Mouse (Mus musculus) kidney, postnatal 0 days (tissue): ENCODE data around the gene Ephb1. TPM values are rescaled to one million over a fixed set of nuclear protein-coding genes. Genes with fewer than 3 reads are reported as not detected.

Experiments
- ATAC-seq: fragments of 200-750 bp; cut with Nextera tagmentation; replicated peaks from 2 replicates; pipeline ENCODE4 v1.8.0; 2017; ENCODE audit warnings: low read depth, moderate number of reproducible peaks, moderate TSS enrichment, moderate library complexity; ENCODE audit not compliant: low FRiP score
- DNase-seq: peaks from one replicate; pipeline ENCODE4 v3.0.0-alpha.2; 2016; ENCODE audit warnings: low spot score
- H3K27ac ChIP-seq: fragments of 300-500 bp; sonication (generic); 2 replicates; pipeline ENCODE4 v1.5.1; 2014; ENCODE audit warnings: mild to moderate bottlenecking
- H3K27me3 ChIP-seq: fragments of 300-500 bp; sonication (generic); 2 replicates; pipeline ENCODE4 v1.6.1; 2014; ENCODE audit warnings: low read length, mixed read lengths; ENCODE audit not compliant: insufficient read depth
- H3K36me3 ChIP-seq: fragments of 300-500 bp; sonication (generic); 2 replicates; pipeline ENCODE4 v1.6.1; 2014; ENCODE audit warnings: low read length, mixed read lengths; ENCODE audit not compliant: insufficient read depth
- H3K4me1 ChIP-seq: fragments of 300-500 bp; sonication (generic); replicated peaks from 2 replicates; pipeline ENCODE4 v1.6.1; 2014; ENCODE audit warnings: antibody characterized with exemption, low read length, mixed read lengths; ENCODE audit not compliant: insufficient read depth
- H3K4me2 ChIP-seq: fragments of 300-500 bp; sonication (generic); 2 replicates; pipeline ENCODE4 v1.6.1; 2014; ENCODE audit warnings: mild to moderate bottlenecking, low read length, moderate library complexity, mixed read lengths
- H3K4me3 ChIP-seq: fragments of 300-500 bp; sonication (generic); replicated peaks from 2 replicates; pipeline ENCODE4 v1.5.1; 2014; ENCODE audit warnings: low read depth, low read length
- H3K9ac ChIP-seq: fragments of 300-500 bp; sonication (generic); 2 replicates; pipeline ENCODE4 v1.6.1; 2014; ENCODE audit warnings: low read depth, low read length
- H3K9me3 ChIP-seq: fragments of 300-500 bp; sonication (generic); replicated peaks from 2 replicates; pipeline ENCODE4 v1.6.1; 2016; ENCODE audit warnings: low read length, inconsistent platforms, mixed read lengths
- CTCF ChIP-seq: IDR thresholded peaks from 2 replicates; pipeline ENCODE4 v1.5.1; 2016; ENCODE audit warnings: antibody characterized with exemption, low read depth, mild to moderate bottlenecking, moderate library complexity
- WGBS: fragments of 180-500 bp; shearing (Covaris S2); extraction: QIAGEN DNeasy Blood & Tissue Kit; methylation state at CpG from one replicate; pipeline ENCODE4 v1.1.7; 2014; 5-methylcytosine and 5-hydroxymethylcytosine counted together
- polyA plus RNA-seq: library from polyadenylated mRNA; unstranded; fragments of >200 nt; fragmentation: Nextera tagmentation; extraction: Ambion mirVana; gene quantifications from 2 replicates; pipeline ENCODE4 v1.2.1, GENCODE M21; 2015

Ephb1 gene
- polyA plus RNA-seq, 1 experiment from 2014 or later, result 4.2 TPM

- H3K27me3 ChIP-seq, result no peaks in the 10 kb centered on the region
- H3K9ac ChIP-seq, result no peak overlapping the region
- no peaks in the 10 kb centered on the region for H3K9me3 ChIP-seq
- H3K27ac ChIP-seq, result no peak overlapping the region
- no peaks in the 10 kb centered on the region for H3K4me1 ChIP-seq
- no peak for TF ChIP-seq CTCF
- no peak for DNase-seq
- no peak overlapping the region for H3K4me2 ChIP-seq
- no peak overlapping the region for H3K4me3 ChIP-seq
- ATAC-seq, result no peak
- H3K36me3 ChIP-seq, result no peaks in the 10 kb centered on the region
- WGBS, result 75% methylated on average over 3 of the region's 3 CpGs
These were observed 63.3 kb downstream of the Ephb1 start for GRCm38 (mm10) chr9:102291230-102291629.

GRCm38 (mm10) chr9:102288356-102288755 is 66.1 kb downstream of the Ephb1 start:
- Histone ChIP-seq H3K4me2 (no peak overlapping the region), H3K27ac (no peak overlapping the region), H3K27me3 (no peaks in the 10 kb centered on the region), H3K9me3 (no peaks in the 10 kb centered on the region; the same call in 1 of the 2 replicates), H3K4me3 (no peak overlapping the region), H3K36me3 (no peaks in the 10 kb centered on the region), H3K4me1 (no peaks in the 10 kb centered on the region), H3K9ac (no peak overlapping the region)
- DNase-seq (no peak), ATAC-seq (no peak)
- WGBS, result 92% methylated on average over 3 of the region's 3 CpGs
- TF ChIP-seq CTCF, result no peak

GRCm38 (mm10) chr9:102275931-102276330 is 78.6 kb downstream of the Ephb1 start:
- no peak for TF ChIP-seq CTCF
- 80% methylated on average over 3 of the region's 3 CpGs for WGBS
- DNase-seq (no peak), ATAC-seq (no peak)
- H3K36me3 ChIP-seq, result no peaks in the 10 kb centered on the region
- H3K4me2 ChIP-seq, result no peak overlapping the region
- no peaks in the 10 kb centered on the region for H3K4me1 ChIP-seq
- no peak overlapping the region for H3K27ac ChIP-seq
- H3K4me3 ChIP-seq, result no peak overlapping the region
- no peaks in the 10 kb centered on the region for H3K27me3 ChIP-seq
- no peak overlapping the region for H3K9ac ChIP-seq
- H3K9me3 ChIP-seq, result no peaks in the 10 kb centered on the region

GRCm38 (mm10) chr9:102274016-102274415 is 80.5 kb downstream of the Ephb1 start:
- Histone ChIP-seq H3K27ac (no peak overlapping the region), H3K9ac (no peak overlapping the region), H3K4me1 (no peaks in the 10 kb centered on the region), H3K36me3 (no peaks in the 10 kb centered on the region), H3K27me3 (no peaks in the 10 kb centered on the region), H3K4me2 (no peak overlapping the region), H3K4me3 (no peak overlapping the region), H3K9me3 (no peaks in the 10 kb centered on the region)
- ATAC-seq, result no peak
- DNase-seq, result no peak
- TF ChIP-seq CTCF, result no peak
- 58% methylated on average over 8 of the region's 8 CpGs for WGBS

- Histone ChIP-seq H3K27ac (no peak overlapping the region), H3K4me3 (no peak overlapping the region), H3K4me2 (no peak overlapping the region), H3K9me3 (no peaks in the 10 kb centered on the region), H3K36me3 (no peaks in the 10 kb centered on the region), H3K9ac (no peak overlapping the region), H3K27me3 (no peaks in the 10 kb centered on the region), H3K4me1 (no peaks in the 10 kb centered on the region)
- DNase-seq, result no peak
- no peak for TF ChIP-seq CTCF
- ATAC-seq, result no peak
- WGBS, result 66% methylated on average over 6 of the region's 6 CpGs
These were observed 81.1 kb downstream of the Ephb1 start for GRCm38 (mm10) chr9:102273469-102273808.

DNA sequence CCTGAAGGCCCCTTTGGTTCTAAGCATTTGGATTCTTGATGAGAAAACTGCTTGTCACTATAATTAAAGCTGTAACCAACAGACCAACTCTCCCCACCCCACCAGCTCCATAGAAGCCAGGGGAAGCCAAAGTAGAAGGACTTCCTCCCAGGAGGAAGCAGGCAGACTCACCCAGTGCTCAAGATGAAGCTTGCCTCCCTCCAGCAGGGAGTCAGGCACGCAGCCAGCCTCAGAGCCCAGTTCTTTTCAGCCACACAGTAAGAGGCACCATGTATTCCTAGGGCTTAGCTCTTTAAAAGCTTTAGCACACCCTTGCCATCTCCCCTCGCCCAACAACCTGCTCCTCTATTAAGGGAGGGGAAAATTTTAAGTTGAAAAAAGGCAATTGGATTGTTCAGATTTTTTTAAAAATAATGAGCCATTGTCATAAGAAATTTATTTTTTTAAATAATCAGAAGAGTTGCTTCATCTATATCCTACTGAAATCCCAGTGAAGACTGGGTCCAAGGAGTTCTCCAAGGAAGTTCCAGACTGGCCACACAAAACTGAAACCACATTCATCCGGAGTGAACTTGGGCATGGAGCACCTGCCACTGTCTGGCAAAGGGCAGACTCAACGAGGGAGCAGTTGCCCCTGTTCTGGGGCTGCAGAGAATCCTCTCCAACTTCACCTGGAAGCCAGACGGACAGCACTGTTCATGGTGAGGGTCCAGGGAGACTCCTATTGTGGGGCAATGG is 81.6 kb downstream of the Ephb1 start:
- no peak for TF ChIP-seq CTCF
- H3K36me3 ChIP-seq, result no peaks in the 10 kb centered on the region
- no peaks in the 10 kb centered on the region for H3K27me3 ChIP-seq
- H3K9ac ChIP-seq, result no peak overlapping the region
- no peaks in the 10 kb centered on the region for H3K9me3 ChIP-seq
- no peak overlapping the region for H3K27ac ChIP-seq
- H3K4me2 ChIP-seq, result no peak overlapping the region
- no peaks in the 10 kb centered on the region for H3K4me1 ChIP-seq
- WGBS, result 76% methylated on average over 5 of the region's 5 CpGs
- ATAC-seq, result no peak
- DNase-seq, result no peak
- no peak overlapping the region for H3K4me3 ChIP-seq

- Histone ChIP-seq H3K27me3 (no peaks in the 10 kb centered on the region), H3K4me1 (no peaks in the 10 kb centered on the region), H3K9ac (no peak overlapping the region), H3K4me3 (no peak overlapping the region), H3K9me3 (no peaks in the 10 kb centered on the region), H3K27ac (no peak overlapping the region), H3K36me3 (no peaks in the 10 kb centered on the region), H3K4me2 (no peak overlapping the region)
- no peak for TF ChIP-seq CTCF
- ATAC-seq (no peak), DNase-seq (no peak)
- 78% methylated on average over 5 of the region's 5 CpGs for WGBS
These were observed 84.0 kb downstream of the Ephb1 start for GRCm38 (mm10) chr9:102270496-102270895.
